Mouse (Mus musculus): ENCODE data around the gene Fam160b1.

GRCm38 (mm10) chr19:57361131-57361938 is 855 bp downstream of the Fam160b1 start:
- TF ChIP-seq HCFC1 (IDR thresholded peaks at IDR 0.05; ENCODE audit: borderline replicate concordance, insufficient read depth, low read length) (no peak), MAFK (IDR thresholded peaks at IDR 0.05; ENCODE audit: insufficient read depth, low read depth, low read length) (no peak), ZC3H11A (IDR thresholded peaks at IDR 0.05; ENCODE audit: borderline replicate concordance, low read depth, low read length) (no peak), CHD2 (IDR thresholded peaks at IDR 0.05; ENCODE audit: low read depth, low read length) (no peak)

All from ES-E14 (cell line).